ENCODE assay signal across 21 mouse cellular contexts in the genomic region with DNA sequence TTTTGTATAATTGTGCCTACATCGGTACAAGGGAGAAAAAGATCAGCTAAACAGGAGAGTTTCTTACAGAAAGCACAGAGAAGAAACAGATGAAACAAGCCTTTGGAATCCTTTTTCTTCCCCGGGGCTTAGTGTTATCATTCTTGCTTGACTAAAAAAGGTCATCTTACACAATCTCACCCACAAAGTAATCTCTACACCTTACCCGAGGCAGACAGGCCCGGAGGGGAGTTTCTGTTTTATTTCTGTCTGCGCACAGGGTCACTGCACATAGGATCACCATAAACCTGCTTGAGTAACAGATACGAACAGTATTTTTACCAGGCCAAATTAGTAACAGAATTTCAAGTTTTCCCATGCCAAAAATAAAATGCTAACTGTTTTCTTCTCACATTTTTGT. TPM values are rescaled to one million over a fixed set of nuclear protein-coding genes. Genes with fewer than 3 reads are reported as not detected.
DNase-seq lines count a peak whose midpoint lies in the region; ATAC-seq lines count a peak whose summit lies in the region.
"Had no signal": no experiment of that assay in that cellular context is flagged by ENCODE, and none has a peak within 500 bp of the region (broad histone marks: within the 10 kb centered on the region; RNA-seq: fewer than 3 reads in every experiment).

No protein-coding gene starts in this region.

- H3K27me3 ChIP-seq in heart, embryonic 14.5 days (ENCODE audit: control insufficient read depth, insufficient read depth, low read length): no peaks in the 10 kb centered on the region
- H3K27me3 ChIP-seq in liver, embryonic 15.5 days: no peaks in the 10 kb centered on the region
- H3K27me3 ChIP-seq: hindbrain, embryonic 12.5 days; midbrain, embryonic 12.5 days had no signal

- H3K9me3 ChIP-seq in heart, embryonic 14.5 days (ENCODE audit: control insufficient read depth, low read length): no peaks in the 10 kb centered on the region
- no peaks in the 10 kb centered on the region for H3K9me3 ChIP-seq in liver, embryonic 15.5 days (replicated peaks)
- H3K9me3 ChIP-seq: hindbrain, embryonic 12.5 days; midbrain, embryonic 12.5 days had no signal

- DNase-seq in heart, postnatal 4 days: no peak
- DNase-seq in A20 (ENCODE audit: low read depth, low spot score): peak; percentile 26
- no peak for DNase-seq in layer of hippocampus, adult 9-10 months (ENCODE audit: low spot score)
- DNase-seq in ovary, adult 18-20 months (ENCODE audit: low spot score): no peak
- DNase-seq: adrenal gland, postnatal 36 days; cerebellum, adult 9-10 months; forebrain, postnatal 0 days; gastrocnemius, postnatal 25 days; heart, postnatal 10 days; kidney, adult 9 months; kidney, postnatal 25 days; layer of hippocampus, postnatal 36 days; lung, adult 2 months; lung, postnatal 14 days; right cerebral cortex, postnatal 14 days had no signal

- no peak overlapping the region for H3K27ac ChIP-seq in heart, embryonic 14.5 days (replicated peaks in 1 of 2; ENCODE audit: control insufficient read depth in 1 of 2, insufficient read depth in 1 of 2, low read depth in 2 of 2, low read length in 2 of 2)
- 0 out of 2 replicates have a peak overlapping the region, but pooled peaks have one; percentile 7 for H3K27ac ChIP-seq in liver, embryonic 15.5 days (replicated peaks)
- H3K27ac ChIP-seq: hindbrain, embryonic 12.5 days; layer of hippocampus, adult 2 months; midbrain, embryonic 12.5 days had no signal

- no peak overlapping the region for H3K4me3 ChIP-seq in heart, embryonic 14.5 days (ENCODE audit: control insufficient read depth in 1 of 2, insufficient read depth in 1 of 2, low read depth in 1 of 2, low read length in 2 of 2)
- no peak overlapping the region for H3K4me3 ChIP-seq in liver, embryonic 15.5 days (replicated peaks)
- H3K4me3 ChIP-seq: hindbrain, embryonic 12.5 days; layer of hippocampus, adult 2 months; midbrain, embryonic 12.5 days had no signal

- H3K9ac ChIP-seq in heart, embryonic 14.5 days (ENCODE audit: low read length): peak overlapping the region; percentile 57
- H3K9ac ChIP-seq in liver, embryonic 15.5 days: no peak overlapping the region
- H3K9ac ChIP-seq: forebrain, postnatal 0 days; hindbrain, embryonic 12.5 days; midbrain, embryonic 12.5 days had no signal

- H3K4me2 ChIP-seq in heart, embryonic 14.5 days (ENCODE audit: low read length): peak overlapping the region; percentile 31
- no peak overlapping the region for H3K4me2 ChIP-seq in liver, embryonic 15.5 days
- H3K4me2 ChIP-seq: hindbrain, embryonic 12.5 days; midbrain, embryonic 12.5 days had no signal

- H3K36me3 ChIP-seq in heart, embryonic 14.5 days (ENCODE audit: control insufficient read depth, insufficient read depth, low read length): no peaks in the 10 kb centered on the region
- 0 out of 2 replicates have a peak, but pooled peaks cover 7% of the 10 kb centered on the region for H3K36me3 ChIP-seq in liver, embryonic 15.5 days (replicated peaks)
- H3K36me3 ChIP-seq: midbrain, embryonic 12.5 days had no signal

- no peak for ATAC-seq in heart, embryonic 14.5 days (ENCODE audit: insufficient number of reproducible peaks, insufficient read depth, low FRiP score, low read depth)
- ATAC-seq in CD4-positive, CD25-positive, alpha-beta regulatory T cell, adult 4 months: peak; percentile 40
- ATAC-seq in liver, embryonic 15.5 days (ENCODE audit: insufficient read depth): no peak
- ATAC-seq: forebrain, postnatal 0 days had no signal

- 23% methylated on average over 6 of the region's 6 CpGs for WGBS in heart, embryonic 14.5 days
- 45% methylated on average over 6 of the region's 6 CpGs for WGBS in liver, embryonic 15.5 days (ENCODE audit: insufficient replicate concordance)

- H3K4me1 ChIP-seq in heart, embryonic 14.5 days (ENCODE audit: control insufficient read depth in 2 of 2, insufficient read depth in 2 of 2, low read length in 2 of 2): peaks cover 6 to 25% of the 10 kb centered on the region in 2 experiments
- H3K4me1 ChIP-seq in liver, embryonic 15.5 days (replicated peaks): peaks cover 44% of the 10 kb centered on the region

RNA-seq across cellular contexts. Expression of a gene that starts 5.6 kb away (rescaled TPM):
- 21.1 and 22.1 TPM in 2 replicates for polyA plus RNA-seq in heart, embryonic 14.5 days (2014; fragmentation: Nextera tagmentation; extraction: Ambion mirVana)
- 10 to 100 TPM; 17.4 to 18.4 TPM for total RNA-seq in heart, postnatal 4 days (2021)
- polyA plus RNA-seq in CD4-positive, CD25-positive, alpha-beta regulatory T cell, adult 4 months (2017; shearing (Covaris generic)): 10 to 100 TPM; 18.6 to 19.9 TPM
- polyA plus RNA-seq in liver, embryonic 15.5 days (2015; fragmentation: Nextera tagmentation; extraction: Ambion mirVana): 16.0 and 18.8 TPM in 2 replicates

RNA-seq across cellular contexts. Expression of a gene that starts 36.9 kb away (rescaled TPM):
- polyA plus RNA-seq in heart, embryonic 14.5 days (2014; fragmentation: Nextera tagmentation; extraction: Ambion mirVana): 21.9 and 23.6 TPM in 2 replicates
- total RNA-seq in heart, postnatal 4 days (2021): 10 to 100 TPM; 18.2 to 18.4 TPM
- polyA plus RNA-seq in CD4-positive, CD25-positive, alpha-beta regulatory T cell, adult 4 months (2017; shearing (Covaris generic)): 1 to 10 TPM; 2.9 to 4.8 TPM
- polyA plus RNA-seq in liver, embryonic 15.5 days (2015; fragmentation: Nextera tagmentation; extraction: Ambion mirVana): 8.0 and 8.1 TPM in 2 replicates
